Mouse (Mus musculus) liver, embryonic 12.5 days (tissue): ENCODE results near the gene Urad. TPM values are rescaled to one million over a fixed set of nuclear protein-coding genes. Genes with fewer than 3 reads are reported as not detected.
A peak's percentile ranks its signal among the peaks of the same experiment; 100 is the strongest.

ENCODE experiments used
- ATAC-seq: fragments of 200-750 bp; cut with Nextera tagmentation; 2 replicates; pipeline ENCODE4 v1.8.0; 2017; ENCODE audit warnings: moderate number of reproducible peaks, mild to moderate bottlenecking, moderate library complexity
- H3K27ac ChIP-seq: fragments of 300-500 bp; sonication (generic); 2 replicates; pipeline ENCODE4 v1.5.1; 2016; ENCODE audit warnings: mild to moderate bottlenecking
- H3K27me3 ChIP-seq: fragments of 300-500 bp; sonication (generic); replicated peaks from 2 replicates; pipeline ENCODE4 v1.6.1; 2016; ENCODE audit warnings: mild to moderate bottlenecking, moderate library complexity
- H3K36me3 ChIP-seq: fragments of 300-500 bp; sonication (generic); 2 replicates; pipeline ENCODE4 v1.6.1; 2016; ENCODE audit warnings: mild to moderate bottlenecking, moderate library complexity
- H3K4me1 ChIP-seq: fragments of 300-500 bp; sonication (generic); 2 replicates; pipeline ENCODE4 v1.6.1; 2016
- H3K4me2 ChIP-seq: fragments of 300-500 bp; sonication (generic); 2 replicates; pipeline ENCODE4 v1.6.1; 2016; ENCODE audit warnings: mild to moderate bottlenecking, moderate library complexity
- H3K4me3 ChIP-seq: fragments of 300-500 bp; sonication (generic); 2 replicates; pipeline ENCODE4 v1.5.1; 2016; ENCODE audit warnings: mild to moderate bottlenecking, moderate library complexity
- H3K9ac ChIP-seq: fragments of 300-500 bp; sonication (generic); 2 replicates; pipeline ENCODE4 v1.6.1; 2016; ENCODE audit warnings: mild to moderate bottlenecking, moderate library complexity
- H3K9me3 ChIP-seq: fragments of 300-500 bp; sonication (generic); replicated peaks from 2 replicates; pipeline ENCODE4 v1.6.1; 2016; ENCODE audit warnings: mild to moderate bottlenecking, moderate library complexity
- WGBS: fragments of 180-500 bp; shearing (Covaris S2); methylation state at CpG from one replicate; pipeline ENCODE4 v1.1.7; 2016; ENCODE audit not compliant: insufficient replicate concordance; 5-methylcytosine and 5-hydroxymethylcytosine counted together
- polyA plus RNA-seq: library from polyadenylated mRNA; unstranded; fragments of >200 nt; fragmentation: Nextera tagmentation; extraction: Ambion mirVana; gene quantifications from 2 replicates; pipeline ENCODE4 v1.2.1, GENCODE M21; 2016

Urad gene
- polyA plus RNA-seq, 1 experiment from 2014 or later = 0.21 TPM

- H3K27me3 ChIP-seq = peaks cover 68% of the 10 kb centered on the region
- no peaks in the 10 kb centered on the region for H3K36me3 ChIP-seq
- peaks cover 20% of the 10 kb centered on the region for H3K4me1 ChIP-seq
- H3K27ac ChIP-seq = no peak overlapping the region
- no peak overlapping the region for H3K4me3 ChIP-seq
- H3K9ac ChIP-seq = no peak overlapping the region
- H3K9me3 ChIP-seq = no peaks in the 10 kb centered on the region
- ATAC-seq = no peak
- WGBS = 8% methylated on average over 20 of the region's 20 CpGs
- 0 out of 2 replicates have a peak overlapping the region, but pooled peaks have one; percentile 3 for H3K4me2 ChIP-seq
Observed at GRCm38 (mm10) chr5:147294121-147294520, 28.1 kb downstream of the Urad start.

- Histone ChIP-seq H3K27ac (no peak overlapping the region), H3K36me3 (no peaks in the 10 kb centered on the region), H3K4me2 (peak overlapping the region; percentile 34; the same call in 1 of the 2 replicates), H3K4me1 (peaks cover 20% of the 10 kb centered on the region), H3K4me3 (no peak overlapping the region), H3K9ac (no peak overlapping the region), H3K27me3 (peaks cover 60% of the 10 kb centered on the region), H3K9me3 (no peaks in the 10 kb centered on the region)
- ATAC-seq = peak; percentile 74
- WGBS = 10% methylated on average over 16 of the region's 18 CpGs
Observed at GRCm38 (mm10) chr5:147293127-147293910, 28.9 kb downstream of the Urad start.

GRCm38 (mm10) chr5:147292506-147293120 is 29.6 kb downstream of the Urad start:
- Histone ChIP-seq H3K9ac (no peak overlapping the region), H3K4me2 (peak overlapping the region; percentile 34), H3K4me1 (peaks cover 20% of the 10 kb centered on the region), H3K4me3 (no peak overlapping the region), H3K36me3 (no peaks in the 10 kb centered on the region), H3K27ac (no peak overlapping the region), H3K27me3 (peaks cover 53% of the 10 kb centered on the region), H3K9me3 (no peaks in the 10 kb centered on the region)
- 22% methylated on average over 13 of the region's 13 CpGs for WGBS
- ATAC-seq = no peak

GRCm38 (mm10) chr5:147291764-147292505 is 30.3 kb downstream of the Urad start:
- Histone ChIP-seq H3K9me3 (no peaks in the 10 kb centered on the region), H3K4me3 (no peak overlapping the region), H3K36me3 (no peaks in the 10 kb centered on the region), H3K27ac (no peak overlapping the region), H3K9ac (no peak overlapping the region), H3K4me1 (peaks cover 20% of the 10 kb centered on the region), H3K27me3 (peaks cover 46% of the 10 kb centered on the region), H3K4me2 (peak overlapping the region; percentile 34)
- ATAC-seq = no peak
- 10% methylated on average over 16 of the region's 16 CpGs for WGBS

- H3K4me2 ChIP-seq = no peak overlapping the region
- H3K4me3 ChIP-seq = no peak overlapping the region
- no peak overlapping the region for H3K27ac ChIP-seq
- no peaks in the 10 kb centered on the region for H3K9me3 ChIP-seq
- WGBS = 70% methylated on average over 4 of the region's 4 CpGs
- no peak for ATAC-seq
- H3K27me3 ChIP-seq = peaks cover 33% of the 10 kb centered on the region
- no peak overlapping the region for H3K9ac ChIP-seq
- no peaks in the 10 kb centered on the region for H3K4me1 ChIP-seq
- H3K36me3 ChIP-seq = no peaks in the 10 kb centered on the region
Observed at GRCm38 (mm10) chr5:147284365-147284764, 37.9 kb downstream of the Urad start.

GRCm38 (mm10) chr5:147277547-147277925 is 44.7 kb downstream of the Urad start:
- ATAC-seq = no peak
- Histone ChIP-seq H3K4me2 (no peak overlapping the region), H3K27me3 (peaks cover 97% of the 10 kb centered on the region), H3K9ac (no peak overlapping the region), H3K36me3 (no peaks in the 10 kb centered on the region), H3K4me1 (no peaks in the 10 kb centered on the region), H3K27ac (no peak overlapping the region), H3K9me3 (no peaks in the 10 kb centered on the region), H3K4me3 (no peak overlapping the region)
- WGBS = 2% methylated on average over 13 of the region's 13 CpGs

- WGBS = 5% methylated on average over 18 of the region's 18 CpGs
- no peaks in the 10 kb centered on the region for H3K4me1 ChIP-seq
- no peak overlapping the region for H3K27ac ChIP-seq
- H3K4me2 ChIP-seq = no peak overlapping the region
- H3K9ac ChIP-seq = no peak overlapping the region
- H3K4me3 ChIP-seq = no peak overlapping the region
- peaks cover 98% of the 10 kb centered on the region for H3K27me3 ChIP-seq
- H3K36me3 ChIP-seq = no peaks in the 10 kb centered on the region
- no peaks in the 10 kb centered on the region for H3K9me3 ChIP-seq
- ATAC-seq = no peak
Observed at GRCm38 (mm10) chr5:147276701-147277546, 45.3 kb downstream of the Urad start.

GRCm38 (mm10) chr5:147275761-147276160 is 46.5 kb downstream of the Urad start:
- no peak overlapping the region for H3K9ac ChIP-seq
- H3K27ac ChIP-seq = no peak overlapping the region
- ATAC-seq = no peak
- no peak overlapping the region for H3K4me3 ChIP-seq
- no peaks in the 10 kb centered on the region for H3K36me3 ChIP-seq
- H3K9me3 ChIP-seq = no peaks in the 10 kb centered on the region
- H3K27me3 ChIP-seq = peaks cover 99% of the 10 kb centered on the region
- H3K4me1 ChIP-seq = no peaks in the 10 kb centered on the region
- no peak overlapping the region for H3K4me2 ChIP-seq
- whole genome bisulfite sequencing = 11% methylated on average over 3 of the region's 3 CpGs

GRCm38 (mm10) chr5:147274174-147275141 is 47.8 kb downstream of the Urad start:
- H3K27me3 ChIP-seq = peaks cover 99% of the 10 kb centered on the region
- no peak overlapping the region for H3K27ac ChIP-seq
- ATAC-seq = no peak
- H3K4me1 ChIP-seq = no peaks in the 10 kb centered on the region
- H3K36me3 ChIP-seq = no peaks in the 10 kb centered on the region
- no peaks in the 10 kb centered on the region for H3K9me3 ChIP-seq
- no peak overlapping the region for H3K4me3 ChIP-seq
- 3% methylated on average over 48 of the region's 48 CpGs for WGBS
- H3K9ac ChIP-seq = no peak overlapping the region
- H3K4me2 ChIP-seq = no peak overlapping the region

- no peak for ATAC-seq
- no peak overlapping the region for H3K27ac ChIP-seq
- WGBS = 3% methylated on average over 10 of the region's 10 CpGs
- H3K4me3 ChIP-seq = no peak overlapping the region
- H3K27me3 ChIP-seq = peaks cover 99% of the 10 kb centered on the region
- H3K9ac ChIP-seq = no peak overlapping the region
- no peaks in the 10 kb centered on the region for H3K4me1 ChIP-seq
- H3K9me3 ChIP-seq = no peaks in the 10 kb centered on the region
- H3K4me2 ChIP-seq = no peak overlapping the region
- no peaks in the 10 kb centered on the region for H3K36me3 ChIP-seq
Observed at GRCm38 (mm10) chr5:147272808-147273345, 49.4 kb downstream of the Urad start.
